Mouse (Mus musculus): ENCODE results near the gene Parp8. TPM values are rescaled to one million over a fixed set of nuclear protein-coding genes. Genes with fewer than 3 reads are reported as not detected.

Parp8 gene
- total and polyA plus RNA-seq, 3 experiments, result not detected

- peaks cover 78% of the 10 kb centered on the region for H3K9me3 ChIP-seq (replicated peaks; ENCODE audit: low read length)
- DNase-seq (ENCODE audit: extremely low read depth), result no peak
- dilution Hi-C loops (cut with MboI; ENCODE audit: extremely low pct_ligation_motif_present, extremely low pct_unique_long_range_greater_than_20kb, low sequenced_read_pairs), result no loop called here
- H3K27ac ChIP-seq (ENCODE audit: insufficient read depth, low read depth), result no peak overlapping the region
- no peak overlapping the region for H3K4me3 ChIP-seq (replicated peaks in 1 of 3; ENCODE audit: low read depth in 2 of 3, low read length in 2 of 3, poor library complexity in 1 of 3)
- H3K4me1 ChIP-seq (ENCODE audit: control insufficient read depth in 1 of 2, insufficient read depth in 2 of 2), result no peaks in the 10 kb centered on the region
- H3K9ac ChIP-seq (ENCODE audit: insufficient read depth, low read depth), result no peak overlapping the region
- H3K36me3 ChIP-seq (replicated peaks in 1 of 2; ENCODE audit: control insufficient read depth in 1 of 2, insufficient read depth in 1 of 2, low read length in 1 of 2), result no peaks in the 10 kb centered on the region
- no peak overlapping the region for H3K4me2 ChIP-seq (ENCODE audit: insufficient read depth, low read depth, poor library complexity, severe bottlenecking)
- in situ Hi-C loops (cut with MboI; ENCODE audit: low pct_ligation_motif_present, low pct_unique_long_range_greater_than_20kb, low sequenced_read_pairs), result no loop called here
- TF ChIP-seq ETS1 (conservative IDR thresholded peaks at IDR 0.05; ENCODE audit: low read depth, low read length) (no peak), CHD1 (IDR thresholded peaks at IDR 0.05; ENCODE audit: low read depth, low read length) (no peak), ELF1 (IDR thresholded peaks at IDR 0.05; ENCODE audit: low read depth, low read length) (no peak), MXI1 (IDR thresholded peaks at IDR 0.05; ENCODE audit: low read depth, low read length) (no peak), CTCF (conservative IDR thresholded peaks at IDR 0.05 in 1 of 2, IDR thresholded peaks at IDR 0.05 in 1 of 2; ENCODE audit: low read depth in 2 of 2, low read length in 2 of 2) (no peak), ZMIZ1 (IDR thresholded peaks at IDR 0.05; ENCODE audit: low read depth, low read length) (no peak)
- H3K79me2 ChIP-seq (replicated peaks; ENCODE audit: control insufficient read depth, extremely low read depth, insufficient read depth, poor library complexity, severe bottlenecking), result no peaks in the 10 kb centered on the region
- H3K27me3 ChIP-seq (replicated peaks), result no peaks in the 10 kb centered on the region
Measured at GRCm38 (mm10) chr13:116970706-116971428, 54.5 kb downstream of the Parp8 start.

- Histone ChIP-seq H3K4me1 (ENCODE audit: control insufficient read depth in 1 of 2, insufficient read depth in 2 of 2) (no peaks in the 10 kb centered on the region), H3K27me3 (replicated peaks) (no peaks in the 10 kb centered on the region), H3K4me2 (ENCODE audit: insufficient read depth, low read depth, poor library complexity, severe bottlenecking) (no peak overlapping the region), H3K9ac (ENCODE audit: insufficient read depth, low read depth) (no peak overlapping the region), H3K9me3 (replicated peaks; ENCODE audit: low read length) (peaks cover 77% of the 10 kb centered on the region), H3K79me2 (replicated peaks; ENCODE audit: control insufficient read depth, extremely low read depth, insufficient read depth, poor library complexity, severe bottlenecking) (no peaks in the 10 kb centered on the region), H3K4me3 (replicated peaks in 1 of 3; ENCODE audit: low read depth in 2 of 3, low read length in 2 of 3, poor library complexity in 1 of 3) (no peak overlapping the region), H3K36me3 (replicated peaks in 1 of 2; ENCODE audit: control insufficient read depth in 1 of 2, insufficient read depth in 1 of 2, low read length in 1 of 2) (no peaks in the 10 kb centered on the region), H3K27ac (ENCODE audit: insufficient read depth, low read depth) (no peak overlapping the region)
- dilution Hi-C loops (cut with MboI; ENCODE audit: extremely low pct_ligation_motif_present, extremely low pct_unique_long_range_greater_than_20kb, low sequenced_read_pairs), result no loop called here
- no peak for DNase-seq (ENCODE audit: extremely low read depth)
- in situ Hi-C loops (cut with MboI; ENCODE audit: low pct_ligation_motif_present, low pct_unique_long_range_greater_than_20kb, low sequenced_read_pairs), result no loop called here
- TF ChIP-seq USF2 (conservative IDR thresholded peaks at IDR 0.05; ENCODE audit: low read depth, low read length) (no peak), CHD1 (IDR thresholded peaks at IDR 0.05; ENCODE audit: low read depth, low read length) (no peak), POLR2AphosphoS2 (IDR thresholded peaks at IDR 0.05; ENCODE audit: low read depth, low read length) (no peak), PAX5 (IDR thresholded peaks at IDR 0.05; ENCODE audit: low read length) (no peak), JUND (conservative IDR thresholded peaks at IDR 0.05; ENCODE audit: low read depth, low read length) (no peak), MEF2A (IDR thresholded peaks at IDR 0.05; ENCODE audit: borderline replicate concordance, low read depth, low read length) (no peak), CHD2 (IDR thresholded peaks at IDR 0.05; ENCODE audit: low read length) (no peak), ELF1 (IDR thresholded peaks at IDR 0.05; ENCODE audit: low read depth, low read length) (no peak), CTCF (conservative IDR thresholded peaks at IDR 0.05 in 1 of 2, IDR thresholded peaks at IDR 0.05 in 1 of 2; ENCODE audit: low read depth in 2 of 2, low read length in 2 of 2) (no peak), SIN3A (IDR thresholded peaks at IDR 0.05; ENCODE audit: low read length) (no peak), UBTF (IDR thresholded peaks at IDR 0.05; ENCODE audit: low read depth, low read length) (no peak), TBP (conservative IDR thresholded peaks at IDR 0.05; ENCODE audit: low read depth, low read length) (no peak), GABPA (IDR thresholded peaks at IDR 0.05; ENCODE audit: insufficient replicate concordance, low read depth, low read length) (no peak), MAZ (IDR thresholded peaks at IDR 0.05; ENCODE audit: low read depth, low read length) (no peak), TCF12 (IDR thresholded peaks at IDR 0.05; ENCODE audit: low read depth, low read length) (no peak), RAD21 (IDR thresholded peaks at IDR 0.05; ENCODE audit: low read depth, low read length) (no peak), KAT2A (IDR thresholded peaks at IDR 0.05; ENCODE audit: insufficient replicate concordance, low read length) (no peak), EP300 (IDR thresholded peaks at IDR 0.05; ENCODE audit: low read length) (no peak), RCOR1 (conservative IDR thresholded peaks at IDR 0.05; ENCODE audit: low read depth, low read length) (no peak)
Measured at GRCm38 (mm10) chr13:116969650-116970049, 55.7 kb downstream of the Parp8 start.
